Mouse (Mus musculus): ENCODE data around the gene Brms1.
A peak's percentile ranks its signal among the peaks of the same experiment; 100 is the strongest.

Brms1 gene

GRCm38 (mm10) chr19:5040862-5041523 is at the start of gene Brms1:
TSS of gene Brms1 (plus strand) at chr19:5041354.
- DNase-seq (ENCODE audit: low read depth, low spot score): peak; percentile 94

GRCm38 (mm10) chr19:4992371-4992770 is 48.8 kb upstream of the Brms1 start:
- DNase-seq (ENCODE audit: low read depth, low spot score): no peak

- no peak for DNase-seq (ENCODE audit: low read depth, low spot score)
Measured at GRCm38 (mm10) chr19:4992904-4993303, 48.2 kb upstream of the Brms1 start.

- DNase-seq (ENCODE audit: low read depth, low spot score): no peak
Measured at GRCm38 (mm10) chr19:4994043-4994442, 47.1 kb upstream of the Brms1 start.

- no peak for DNase-seq (ENCODE audit: low read depth, low spot score)
Measured at GRCm38 (mm10) chr19:4999445-5000140, 41.6 kb upstream of the Brms1 start.

GRCm38 (mm10) chr19:5001666-5002406 is 39.3 kb upstream of the Brms1 start:
- peak; percentile 95 for DNase-seq (ENCODE audit: low read depth, low spot score)

GRCm38 (mm10) chr19:5003644-5004043 is 37.5 kb upstream of the Brms1 start:
- DNase-seq (ENCODE audit: low read depth, low spot score): peak; percentile 67

GRCm38 (mm10) chr19:5004925-5005324 is 36.2 kb upstream of the Brms1 start:
- DNase-seq (ENCODE audit: low read depth, low spot score): no peak

GRCm38 (mm10) chr19:5013138-5013537 is 28.0 kb upstream of the Brms1 start:
- no peak for DNase-seq (ENCODE audit: low read depth, low spot score)

GRCm38 (mm10) chr19:5014961-5015398 is 26.2 kb upstream of the Brms1 start:
- peak; percentile 89 for DNase-seq (ENCODE audit: low read depth, low spot score)

GRCm38 (mm10) chr19:5016221-5016742 is 24.9 kb upstream of the Brms1 start:
- peak; percentile 81 for DNase-seq (ENCODE audit: low read depth, low spot score)

GRCm38 (mm10) chr19:5016782-5017181 is 24.4 kb upstream of the Brms1 start:
- peak; percentile 93 for DNase-seq (ENCODE audit: low read depth, low spot score)

GRCm38 (mm10) chr19:5017611-5018010 is 23.5 kb upstream of the Brms1 start:
- no peak for DNase-seq (ENCODE audit: low read depth, low spot score)

GRCm38 (mm10) chr19:5018191-5018590 is 23.0 kb upstream of the Brms1 start:
- DNase-seq (ENCODE audit: low read depth, low spot score): no peak

GRCm38 (mm10) chr19:5021416-5021815 is 19.7 kb upstream of the Brms1 start:
- DNase-seq (ENCODE audit: low read depth, low spot score): no peak

- DNase-seq (ENCODE audit: low read depth, low spot score): peak; percentile 95
Measured at GRCm38 (mm10) chr19:5023621-5024479, 17.3 kb upstream of the Brms1 start, which contains the start of gene Slc29a2. TSS of gene Slc29a2 (plus strand) at chr19:5023860.

- no peak for DNase-seq (ENCODE audit: low read depth, low spot score)
Measured at GRCm38 (mm10) chr19:5026111-5026510, 15.0 kb upstream of the Brms1 start.

GRCm38 (mm10) chr19:5032686-5033085 is 8.5 kb upstream of the Brms1 start:
- DNase-seq (ENCODE audit: low read depth, low spot score): no peak

- DNase-seq (ENCODE audit: low read depth, low spot score): no peak
Measured at GRCm38 (mm10) chr19:5036577-5036976, 4.6 kb upstream of the Brms1 start.

- DNase-seq (ENCODE audit: low read depth, low spot score): peak; percentile 85
Measured at GRCm38 (mm10) chr19:5037678-5038571, 3.2 kb upstream of the Brms1 start.
